Mouse (Mus musculus): Measurements from ENCODE around the gene Smyd4. TPM values are rescaled to one million over a fixed set of nuclear protein-coding genes. Genes with fewer than 3 reads are reported as not detected.

Smyd4 gene
- polyA plus RNA-seq (2017; shearing (Covaris generic)), result 28.6 TPM

DNA sequence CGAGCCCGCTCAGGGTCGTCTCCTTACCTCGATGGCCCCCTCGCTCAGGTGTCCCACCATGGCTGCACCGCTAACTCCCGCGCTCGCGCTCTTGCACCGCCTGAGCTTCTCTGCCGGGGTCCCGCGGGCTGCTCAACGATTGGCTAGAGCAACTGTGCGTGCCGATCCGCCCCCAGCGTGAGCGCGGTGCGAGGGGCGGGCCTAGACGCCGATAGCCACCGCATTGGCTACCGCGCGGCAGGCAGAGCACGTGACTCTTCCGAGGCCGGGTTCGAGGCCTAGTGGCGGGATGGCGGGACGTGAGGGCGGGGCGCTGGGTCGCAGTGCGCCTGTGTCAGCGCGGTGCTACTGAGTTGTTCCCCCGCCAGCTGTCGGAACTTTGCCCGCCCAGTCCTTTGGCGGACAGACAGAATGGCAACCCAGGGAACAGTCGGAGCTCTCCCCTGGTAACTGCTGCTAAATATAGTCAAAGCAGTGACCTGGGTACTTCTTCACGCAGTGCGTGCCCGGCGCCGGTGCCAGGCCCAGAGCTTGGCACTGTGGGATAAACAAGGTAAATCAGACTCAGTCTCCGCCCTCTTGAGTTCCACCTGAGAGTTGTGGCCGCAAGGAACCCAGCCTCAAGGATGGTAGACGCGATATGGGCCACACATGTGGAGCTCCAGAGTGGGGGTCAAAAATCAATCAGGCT, at the start of gene Smyd4, which contains the start of gene Rpa1:
Gene Smyd4 (plus strand): TSS at position 235 of the 691 bp plus-strand sequence.
Gene Rpa1 (minus strand): TSS at position 126 of the 691 bp plus-strand sequence.

GRCm38 (mm10) chr11:75422013-75422792, 74.0 kb downstream of the Smyd4 start, which contains the start of gene Serpinf1:
Gene Serpinf1, minus strand, starts transcription at chr11:75422701.

DNA sequence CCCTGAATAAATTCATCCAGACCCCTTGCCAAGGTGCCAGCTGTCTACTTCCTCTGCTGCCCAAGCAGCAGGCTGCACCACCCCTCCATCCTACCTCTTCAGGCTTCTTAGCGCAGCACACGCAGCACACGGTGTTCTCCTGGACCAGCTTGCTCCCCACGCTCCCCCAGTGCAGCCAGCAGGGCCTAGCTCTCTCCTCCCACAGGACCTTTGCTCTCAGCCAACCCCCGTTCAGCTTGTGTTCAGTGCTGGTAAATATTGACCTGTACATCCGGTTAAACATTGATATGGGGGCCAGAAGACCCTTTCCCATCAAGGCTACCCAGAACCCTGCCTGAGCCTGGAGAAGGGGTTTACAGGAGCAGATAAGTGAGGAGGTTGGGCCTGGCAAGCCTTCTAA, 91.1 kb downstream of the Smyd4 start, which contains the start of gene Serpinf2:
Gene Serpinf2 (minus strand): TSS at position 229 of the 400 bp plus-strand sequence.

DNA sequence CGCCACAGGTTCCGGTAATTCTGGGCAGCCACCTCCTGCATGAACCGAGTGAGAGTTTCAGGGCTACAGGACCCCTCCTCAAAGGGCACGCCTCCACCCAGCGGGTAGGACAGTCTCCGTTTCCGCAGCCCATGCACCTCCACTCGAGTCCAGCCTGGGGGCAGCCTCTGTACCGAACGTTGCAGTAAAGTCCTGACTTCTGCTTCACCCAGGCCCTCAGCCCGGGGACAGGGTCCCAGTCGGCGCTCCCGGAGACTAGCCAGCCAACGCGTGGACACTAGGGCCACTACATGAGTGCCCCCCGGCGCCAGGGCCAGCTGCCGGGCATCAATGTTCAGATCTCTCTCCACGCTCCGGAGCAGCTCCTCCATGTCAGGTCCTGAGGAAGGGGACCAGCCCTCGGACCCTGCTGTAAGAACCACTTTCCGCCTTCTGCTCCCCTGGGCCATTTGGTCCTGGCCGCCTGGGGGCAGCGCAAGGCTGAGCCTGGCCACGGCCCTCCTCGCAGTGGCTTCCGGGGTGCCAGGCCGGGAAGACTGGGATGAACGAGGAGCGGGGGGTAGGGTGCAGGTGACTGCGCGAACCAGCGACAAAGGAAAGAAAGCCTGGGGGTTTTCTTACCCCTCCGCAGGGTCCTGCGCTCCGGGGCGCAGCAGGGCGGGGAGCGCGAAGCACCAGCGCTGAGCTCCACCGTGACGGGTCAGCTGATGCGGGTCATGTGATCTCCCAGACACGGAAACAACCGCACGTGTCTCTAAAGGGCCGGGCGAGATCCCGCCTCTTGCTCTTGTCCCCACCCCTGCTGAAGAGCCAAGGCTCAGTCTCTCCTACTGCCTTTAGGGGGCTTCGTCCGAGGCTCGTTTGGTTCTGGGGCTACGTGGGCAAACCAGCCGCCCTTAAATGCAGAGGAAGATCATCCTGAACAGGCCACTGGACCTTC, 106.0 kb downstream of the Smyd4 start, which contains the start of gene Wdr81:
Gene Wdr81 (minus strand): TSS at position 727 of the 940 bp plus-strand sequence.

Other genes starting within 250 kb of the Smyd4 start
- 0.65 TPM for gene Hic1, start 178.9 kb upstream of the Smyd4 start, polyA plus RNA-seq (2017; shearing (Covaris generic))
- 17.1 TPM for gene Ovca2, start 169.6 kb upstream of the Smyd4 start, polyA plus RNA-seq (2017; shearing (Covaris generic))
- 19.7 TPM for gene Dph1, start 157.2 kb upstream of the Smyd4 start, polyA plus RNA-seq (2017; shearing (Covaris generic))
- 28.6 TPM for gene Rtn4rl1, start 154.7 kb upstream of the Smyd4 start, polyA plus RNA-seq (2017; shearing (Covaris generic))
- 144 TPM for gene Rpa1, start 109 bp upstream of the Smyd4 start, polyA plus RNA-seq (2017; shearing (Covaris generic))
- gene Serpinf1, start 74.3 kb downstream of the Smyd4 start, polyA plus RNA-seq (2017; shearing (Covaris generic)), result not detected
- not detected for gene Serpinf2, start 91.2 kb downstream of the Smyd4 start, polyA plus RNA-seq (2017; shearing (Covaris generic))
- gene Wdr81, start 106.3 kb downstream of the Smyd4 start, polyA plus RNA-seq (2017; shearing (Covaris generic)), result 8.7 TPM
- gene Tlcd2, start 113.3 kb downstream of the Smyd4 start, polyA plus RNA-seq (2017; shearing (Covaris generic)), result 0.73 TPM
- 52.2 TPM for gene Prpf8, start 138.4 kb downstream of the Smyd4 start, polyA plus RNA-seq (2017; shearing (Covaris generic))
- not detected for gene Rilp, start 161.7 kb downstream of the Smyd4 start, polyA plus RNA-seq (2017; shearing (Covaris generic))
- 0.12 TPM for gene Scarf1, start 165.1 kb downstream of the Smyd4 start, polyA plus RNA-seq (2017; shearing (Covaris generic))
- gene Slc43a2, start 183.3 kb downstream of the Smyd4 start, polyA plus RNA-seq (2017; shearing (Covaris generic)), result 45.2 TPM
- gene Pitpna, start 239.7 kb downstream of the Smyd4 start, polyA plus RNA-seq (2017; shearing (Covaris generic)), result 350 TPM

All from naive thymus-derived CD4-positive, alpha-beta T cell, adult 5 months (primary cell).